Mouse (Mus musculus) bone marrow macrophage, adult 2 months (primary cell): ENCODE measurements around the gene Gfod1. TPM values are rescaled to one million over a fixed set of nuclear protein-coding genes. Genes with fewer than 3 reads are reported as not detected.

ENCODE experiments used
- H3K27ac ChIP-seq: 2 replicates; pipeline ENCODE4 v1.5.1; 2012; ENCODE audit warnings: low read depth, low read length; ENCODE audit not compliant: insufficient read depth
- H3K4me1 ChIP-seq: 2 replicates; pipeline ENCODE4 v1.6.1; 2012; ENCODE audit warnings: low read length; ENCODE audit not compliant: control insufficient read depth, insufficient read depth
- H3K4me3 ChIP-seq: 2 replicates; pipeline ENCODE4 v1.5.1; 2012; ENCODE audit warnings: mild to moderate bottlenecking, low read length, moderate library complexity; ENCODE audit not compliant: insufficient read depth
- CTCF ChIP-seq: IDR thresholded peaks from 2 replicates; pipeline ENCODE4 v1.5.1; 2012; ENCODE audit warnings: low read depth, mild to moderate bottlenecking, low read length, moderate library complexity
- POLR2A ChIP-seq: IDR thresholded peaks from 2 replicates; pipeline ENCODE4 v1.6.1; 2012; ENCODE audit warnings: mild to moderate bottlenecking, low read depth, low read length, borderline replicate concordance
- polyA plus RNA-seq: library from polyadenylated mRNA; stranded (reverse); fragments of >200 nt; gene quantifications from 2 replicates; pipeline ENCODE4 v1.2.4, GENCODE M21; 2012; ENCODE audit not compliant: missing spikeins, insufficient read depth, insufficient read length

Gene Gfod1
- polyA plus RNA-seq, 1 experiment, result 0.31 TPM

- Histone ChIP-seq H3K27ac (no peak overlapping the region), H3K4me1 (peaks cover 10% of the 10 kb centered on the region), H3K4me3 (no peak overlapping the region)
- no peak for TF ChIP-seq CTCF
- TF ChIP-seq POLR2A, result no peak
Measured at GRCm38 (mm10) chr13:43300366-43300765, 3.6 kb downstream of the Gfod1 start.

- TF ChIP-seq CTCF, result no peak
- no peak for TF ChIP-seq POLR2A
- no peak overlapping the region for H3K27ac ChIP-seq
- no peak overlapping the region for H3K4me3 ChIP-seq
- peaks cover 11% of the 10 kb centered on the region for H3K4me1 ChIP-seq
Measured at GRCm38 (mm10) chr13:43299171-43299570, 4.8 kb downstream of the Gfod1 start.

GRCm38 (mm10) chr13:43297526-43297925, 6.4 kb downstream of the Gfod1 start:
- Histone ChIP-seq H3K4me1 (peaks cover 5% of the 10 kb centered on the region), H3K27ac (no peak overlapping the region), H3K4me3 (no peak overlapping the region)
- TF ChIP-seq CTCF (no peak), POLR2A (no peak)

DNA sequence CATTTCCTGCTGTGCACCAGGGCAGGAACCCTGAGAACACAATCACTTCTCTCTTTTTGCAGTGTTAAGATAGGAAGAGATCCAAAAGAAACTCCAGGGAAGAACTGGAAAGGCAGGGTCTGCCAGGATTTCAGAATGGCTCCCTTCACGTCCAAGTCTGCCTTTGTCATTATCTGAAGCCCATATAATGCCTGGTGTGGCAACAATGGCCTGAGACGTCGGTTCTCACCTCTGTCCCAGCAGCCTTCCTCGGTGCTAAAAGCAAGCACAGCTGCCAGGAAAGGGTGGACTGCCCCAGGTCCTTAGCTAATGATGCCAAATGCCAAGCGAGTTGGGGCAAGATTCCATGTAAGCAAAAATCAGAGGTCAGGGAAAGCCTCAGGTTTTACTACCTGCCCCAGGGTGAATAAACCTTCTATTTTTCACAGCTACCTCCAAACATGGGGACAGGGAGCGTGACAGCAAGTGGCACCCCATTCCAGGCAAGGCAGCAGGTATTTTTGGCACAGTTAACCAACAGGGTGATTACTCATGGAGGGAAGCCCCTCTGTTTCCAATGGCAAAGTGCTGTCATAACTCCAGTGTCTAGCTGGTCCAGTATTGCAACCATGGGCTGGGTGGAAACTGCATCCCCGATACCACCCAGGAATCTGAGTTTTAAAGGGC, 7.7 kb downstream of the Gfod1 start:
- peaks cover 5% of the 10 kb centered on the region for H3K4me1 ChIP-seq

DNA sequence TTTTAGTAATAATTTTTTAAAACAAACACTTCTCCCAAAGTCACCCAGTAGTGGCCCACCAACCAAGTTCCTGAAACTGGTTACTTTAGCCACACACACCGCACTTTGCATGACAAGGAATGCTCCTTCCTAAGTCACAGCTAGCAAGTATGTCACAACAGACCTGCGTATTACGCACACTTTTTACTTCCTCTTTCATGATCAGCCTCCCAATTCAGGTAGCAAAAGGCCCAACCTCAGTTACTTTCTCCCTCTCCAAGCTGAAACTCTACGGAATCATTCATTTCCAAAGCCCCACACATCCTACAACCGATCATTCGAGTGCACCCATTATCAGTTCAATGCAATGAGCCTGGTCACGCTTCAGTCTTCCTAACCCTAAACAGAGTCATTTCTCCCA, 8.3 kb downstream of the Gfod1 start:
- no peak overlapping the region for H3K27ac ChIP-seq
- no peak overlapping the region for H3K4me3 ChIP-seq
- TF ChIP-seq POLR2A (no peak), CTCF (no peak)
- H3K4me1 ChIP-seq, result peaks cover 4% of the 10 kb centered on the region

More for the DNA sequence above, 7.7 kb downstream of the Gfod1 start:
- no peak for TF ChIP-seq CTCF
- no peak for TF ChIP-seq POLR2A
- no peak overlapping the region for H3K27ac ChIP-seq
- H3K4me3 ChIP-seq, result no peak overlapping the region

GRCm38 (mm10) chr13:43294957-43295590, 8.9 kb downstream of the Gfod1 start:
- Histone ChIP-seq H3K4me1 (peaks cover 3% of the 10 kb centered on the region), H3K4me3 (no peak overlapping the region), H3K27ac (no peak overlapping the region)
- no peak for TF ChIP-seq CTCF
- TF ChIP-seq POLR2A, result no peak

DNA sequence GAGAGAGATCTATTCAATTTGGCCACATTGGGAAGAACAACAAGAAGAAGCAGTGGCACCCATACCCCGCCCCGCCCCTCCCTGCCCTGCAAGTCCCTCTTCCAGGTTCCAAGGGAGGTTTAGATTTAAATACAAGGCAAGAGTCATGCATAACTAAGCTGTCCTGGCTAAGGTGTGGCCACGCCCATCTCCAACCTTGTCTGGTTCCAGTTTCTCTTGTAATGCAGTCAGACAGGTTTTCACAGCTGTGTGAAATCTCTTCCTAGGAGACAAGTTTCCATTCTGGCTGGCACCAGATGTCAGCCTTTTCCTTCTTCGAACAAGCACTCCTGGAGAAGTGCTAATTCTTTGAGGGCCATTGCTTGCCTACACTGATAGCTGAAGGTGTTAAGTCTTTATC, 11.1 kb downstream of the Gfod1 start:
- no peak for TF ChIP-seq POLR2A
- TF ChIP-seq CTCF, result no peak
- H3K27ac ChIP-seq, result no peak overlapping the region
- no peak overlapping the region for H3K4me3 ChIP-seq
- H3K4me1 ChIP-seq, result peaks cover 3% of the 10 kb centered on the region

DNA sequence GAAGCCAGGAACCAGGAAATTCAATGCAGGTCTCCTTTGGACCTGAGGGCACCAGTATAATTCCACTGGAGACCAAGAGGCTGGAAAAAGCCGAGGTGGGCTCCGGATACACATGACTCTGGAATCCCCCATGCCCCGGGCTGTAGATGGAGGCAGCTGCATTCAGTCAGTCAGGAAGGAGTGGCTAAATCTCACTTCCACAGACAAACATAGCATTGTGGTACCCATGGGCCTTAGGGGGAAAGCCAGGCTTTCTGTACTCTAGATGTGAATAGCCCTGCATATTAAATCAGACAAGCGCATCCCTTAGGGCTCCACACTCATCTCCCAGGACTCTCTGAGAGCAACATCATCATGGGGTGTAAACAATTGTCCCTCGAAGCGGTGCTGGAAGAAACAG, 14.9 kb downstream of the Gfod1 start:
- Histone ChIP-seq H3K4me1 (no peaks in the 10 kb centered on the region), H3K4me3 (no peak overlapping the region), H3K27ac (no peak overlapping the region)
- TF ChIP-seq POLR2A (no peak), CTCF (no peak)

DNA sequence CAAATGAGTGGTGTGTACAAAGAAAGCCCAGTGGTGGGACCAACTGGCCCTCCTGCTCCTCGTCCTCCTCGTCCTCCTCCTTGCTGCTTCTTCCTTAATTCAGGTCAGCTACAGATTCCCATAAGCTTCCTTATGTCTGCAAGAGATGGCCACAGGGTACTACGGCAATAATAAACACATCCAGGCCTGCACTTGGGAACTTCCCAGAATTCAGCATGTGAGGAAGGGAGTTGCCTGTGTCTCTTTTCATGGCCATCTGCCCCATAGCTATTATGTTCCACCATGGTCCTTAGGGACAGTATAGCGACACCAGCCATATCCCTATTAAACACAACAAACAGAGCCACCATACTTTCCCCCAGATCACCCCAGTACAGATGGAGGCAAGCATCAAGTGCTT, 15.5 kb downstream of the Gfod1 start:
- no peak overlapping the region for H3K27ac ChIP-seq
- H3K4me3 ChIP-seq, result no peak overlapping the region
- no peaks in the 10 kb centered on the region for H3K4me1 ChIP-seq
- TF ChIP-seq CTCF (no peak), POLR2A (no peak)

- TF ChIP-seq CTCF (no peak), POLR2A (no peak)
- H3K4me1 ChIP-seq, result no peaks in the 10 kb centered on the region
Measured at GRCm38 (mm10) chr13:43288026-43288425, 15.9 kb downstream of the Gfod1 start.

GRCm38 (mm10) chr13:43286836-43287235, 17.1 kb downstream of the Gfod1 start:
- no peak overlapping the region for H3K4me3 ChIP-seq
- no peaks in the 10 kb centered on the region for H3K4me1 ChIP-seq
- no peak overlapping the region for H3K27ac ChIP-seq
- no peak for TF ChIP-seq CTCF
- TF ChIP-seq POLR2A, result no peak

More at GRCm38 (mm10) chr13:43288026-43288425, 15.9 kb downstream of the Gfod1 start:
- Histone ChIP-seq H3K4me3 (no peak overlapping the region), H3K27ac (no peak overlapping the region)
